Mouse (Mus musculus): ENCODE data around the gene Adora1. TPM values are rescaled to one million over a fixed set of nuclear protein-coding genes. Genes with fewer than 3 reads are reported as not detected.

The Adora1 gene
- polyA plus RNA-seq, 1 experiment, result 0.50 TPM

- no peak for TF ChIP-seq FLI1 (IDR thresholded peaks at IDR 0.05; ENCODE audit: low read length)
- no peak for TF ChIP-seq GATA1 (IDR thresholded peaks at IDR 0.05; ENCODE audit: borderline replicate concordance, low read length)
- Histone ChIP-seq H3K4me3 (replicated peaks) (no peak overlapping the region), H3K4me1 (peaks cover 19% of the 10 kb centered on the region), H3K9me3 (no peaks in the 10 kb centered on the region), H3K27me3 (replicated peaks) (peaks cover 77% of the 10 kb centered on the region), H3K36me3 (replicated peaks; ENCODE audit: low read length) (no peaks in the 10 kb centered on the region)
These were observed 4.0 kb downstream of the Adora1 start for GRCm38 (mm10) chr1:134231270-134231669.

DNA sequence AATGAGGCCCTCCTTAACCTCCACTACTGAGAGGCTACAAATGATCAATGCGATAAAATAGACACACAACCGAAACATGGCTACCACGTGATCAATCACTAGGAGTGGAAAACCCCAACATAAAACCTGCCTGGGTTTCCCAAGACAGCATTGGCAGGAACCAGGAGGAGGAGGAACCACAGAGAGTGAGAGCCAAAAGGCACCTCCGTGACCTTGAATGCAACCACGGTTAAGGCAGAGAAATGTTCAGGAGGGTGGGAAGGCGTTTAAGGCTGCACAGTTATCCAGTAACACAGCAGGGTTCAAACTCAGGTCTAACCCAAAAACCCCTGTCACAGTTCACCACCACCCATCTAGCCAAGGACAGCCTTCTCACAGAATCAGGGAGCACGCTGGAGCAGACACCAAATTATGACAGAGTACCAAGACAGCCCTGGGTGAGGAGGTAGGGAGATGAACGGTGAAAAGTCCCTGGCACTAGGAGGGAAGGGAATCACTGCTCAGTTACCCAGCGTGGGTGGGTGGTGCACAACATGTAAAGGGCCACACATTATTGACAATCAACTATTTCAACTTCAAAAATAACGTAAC lies 4.5 kb downstream of the Adora1 start:
- no peaks in the 10 kb centered on the region for H3K9me3 ChIP-seq
- no peak for TF ChIP-seq GATA1 (IDR thresholded peaks at IDR 0.05; ENCODE audit: borderline replicate concordance, low read length)
- TF ChIP-seq FLI1 (IDR thresholded peaks at IDR 0.05; ENCODE audit: low read length), result no peak
- H3K36me3 ChIP-seq (replicated peaks; ENCODE audit: low read length), result no peaks in the 10 kb centered on the region
- H3K4me1 ChIP-seq, result peaks cover 13% of the 10 kb centered on the region; the same call in 1 of the 2 replicates
- no peak overlapping the region for H3K4me3 ChIP-seq (replicated peaks)
- peaks cover 77% of the 10 kb centered on the region for H3K27me3 ChIP-seq (replicated peaks)

GRCm38 (mm10) chr1:134229806-134230575 lies 5.2 kb downstream of the Adora1 start:
- Histone ChIP-seq H3K27me3 (replicated peaks) (peaks cover 77% of the 10 kb centered on the region), H3K9me3 (no peaks in the 10 kb centered on the region), H3K36me3 (replicated peaks; ENCODE audit: low read length) (no peaks in the 10 kb centered on the region), H3K4me3 (replicated peaks) (no peak overlapping the region), H3K4me1 (peaks cover 6% of the 10 kb centered on the region; the same call in 1 of the 2 replicates)
- TF ChIP-seq GATA1 (IDR thresholded peaks at IDR 0.05; ENCODE audit: borderline replicate concordance, low read length) (no peak), FLI1 (IDR thresholded peaks at IDR 0.05; ENCODE audit: low read length) (no peak)

- TF ChIP-seq FLI1 (IDR thresholded peaks at IDR 0.05; ENCODE audit: low read length) (no peak), GATA1 (IDR thresholded peaks at IDR 0.05; ENCODE audit: borderline replicate concordance, low read length) (no peak)
- Histone ChIP-seq H3K36me3 (replicated peaks; ENCODE audit: low read length) (no peaks in the 10 kb centered on the region), H3K27me3 (replicated peaks) (peaks cover 73% of the 10 kb centered on the region), H3K9me3 (no peaks in the 10 kb centered on the region), H3K4me1 (peaks cover 13% of the 10 kb centered on the region), H3K4me3 (replicated peaks) (no peak overlapping the region)
These were observed 8.5 kb downstream of the Adora1 start for GRCm38 (mm10) chr1:134226739-134227138.

GRCm38 (mm10) chr1:134225375-134225774 lies 9.9 kb downstream of the Adora1 start:
- no peak for TF ChIP-seq FLI1 (IDR thresholded peaks at IDR 0.05; ENCODE audit: low read length)
- TF ChIP-seq GATA1 (IDR thresholded peaks at IDR 0.05; ENCODE audit: borderline replicate concordance, low read length), result no peak
- peaks cover 60% of the 10 kb centered on the region for H3K27me3 ChIP-seq (replicated peaks)
- H3K9me3 ChIP-seq, result no peaks in the 10 kb centered on the region
- H3K4me1 ChIP-seq, result peaks cover 27% of the 10 kb centered on the region
- H3K36me3 ChIP-seq (replicated peaks; ENCODE audit: low read length), result no peaks in the 10 kb centered on the region
- H3K4me3 ChIP-seq (replicated peaks), result no peak overlapping the region

- no peak for TF ChIP-seq GATA1 (IDR thresholded peaks at IDR 0.05; ENCODE audit: borderline replicate concordance, low read length)
- no peak for TF ChIP-seq FLI1 (IDR thresholded peaks at IDR 0.05; ENCODE audit: low read length)
- Histone ChIP-seq H3K27me3 (replicated peaks) (peaks cover 56% of the 10 kb centered on the region), H3K9me3 (no peaks in the 10 kb centered on the region), H3K36me3 (replicated peaks; ENCODE audit: low read length) (no peaks in the 10 kb centered on the region), H3K4me3 (replicated peaks) (no peak overlapping the region), H3K4me1 (peaks cover 27% of the 10 kb centered on the region)
These were observed 10.5 kb downstream of the Adora1 start for GRCm38 (mm10) chr1:134224649-134225227.

DNA sequence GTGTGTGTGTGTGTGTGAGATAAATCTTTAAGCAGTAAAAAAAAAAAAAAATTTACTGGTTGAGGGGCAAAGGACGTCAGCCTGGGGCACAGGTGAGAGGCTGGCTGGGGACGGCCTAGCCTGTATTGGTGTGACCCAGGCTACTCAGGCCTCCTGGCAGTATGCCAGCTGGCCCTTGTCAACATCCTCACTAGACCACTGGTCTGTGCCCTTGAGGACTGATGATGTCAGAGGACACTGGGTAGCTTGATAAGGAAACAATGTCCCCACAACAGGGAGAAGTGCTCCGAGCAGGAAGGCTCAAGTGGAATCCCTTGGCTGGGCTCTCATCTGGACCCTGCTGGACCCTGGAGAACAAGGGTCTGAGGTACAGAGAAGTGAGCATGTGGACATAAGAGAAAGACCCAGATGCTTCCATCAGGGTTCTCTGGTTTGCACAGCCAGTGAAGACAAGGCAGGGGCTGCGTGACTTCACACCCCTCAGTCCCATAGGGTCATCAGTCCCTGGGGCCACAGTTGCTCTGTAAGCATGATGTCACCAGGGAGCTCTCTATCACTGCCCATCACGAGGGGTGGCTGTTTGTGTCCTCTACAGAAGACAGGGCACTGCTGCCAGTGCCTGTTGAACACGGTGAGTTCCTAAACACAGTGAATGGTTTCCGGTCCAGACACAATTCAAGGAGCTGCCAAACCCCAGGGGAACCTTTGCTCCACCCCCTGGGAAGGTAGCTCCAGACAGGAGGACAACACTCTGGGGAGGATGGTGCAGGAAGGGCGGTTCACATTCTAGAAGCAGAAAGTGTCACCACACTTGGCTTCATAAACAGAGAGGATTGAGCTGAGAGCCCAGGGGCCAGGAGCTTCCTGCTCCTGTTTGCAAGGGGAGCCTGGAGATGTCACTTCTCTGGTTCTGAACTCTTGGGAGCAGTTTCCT lies 12.8 kb downstream of the Adora1 start:
- peaks cover 71% of the 10 kb centered on the region for H3K27me3 ChIP-seq (replicated peaks)

DNA sequence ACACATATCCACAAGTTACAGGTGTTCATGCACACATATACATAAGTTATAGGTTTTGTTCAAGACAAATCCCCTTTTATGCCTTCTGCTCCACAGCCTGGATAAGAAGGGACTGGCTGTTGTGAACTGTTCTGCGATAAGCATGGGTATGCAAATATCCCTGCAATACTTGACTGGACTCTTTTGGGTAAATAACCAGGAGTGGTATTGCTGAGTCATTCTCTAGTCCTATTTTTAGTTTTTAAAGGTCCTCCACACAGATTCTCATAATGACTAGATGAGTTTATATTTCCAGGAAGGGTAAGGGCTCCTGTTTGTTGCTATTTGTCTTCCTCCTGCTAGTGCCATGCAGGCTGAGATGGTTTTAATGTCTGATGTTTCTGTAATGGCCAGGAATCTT lies 14.1 kb downstream of the Adora1 start:
- H3K27me3 ChIP-seq (replicated peaks), result peaks cover 69% of the 10 kb centered on the region
- H3K36me3 ChIP-seq (replicated peaks; ENCODE audit: low read length), result no peaks in the 10 kb centered on the region
- H3K9me3 ChIP-seq, result no peaks in the 10 kb centered on the region
- TF ChIP-seq GATA1 (IDR thresholded peaks at IDR 0.05; ENCODE audit: borderline replicate concordance, low read length) (no peak), FLI1 (IDR thresholded peaks at IDR 0.05; ENCODE audit: low read length) (no peak)
- no peak overlapping the region for H3K4me3 ChIP-seq (replicated peaks)
- H3K4me1 ChIP-seq, result peaks cover 27% of the 10 kb centered on the region

More for the DNA sequence above, 12.8 kb downstream of the Adora1 start:
- Histone ChIP-seq H3K36me3 (replicated peaks; ENCODE audit: low read length) (no peaks in the 10 kb centered on the region), H3K4me1 (peaks cover 27% of the 10 kb centered on the region), H3K4me3 (replicated peaks) (peak overlapping the region; percentile 20), H3K9me3 (no peaks in the 10 kb centered on the region)
- TF ChIP-seq GATA1 (IDR thresholded peaks at IDR 0.05; ENCODE audit: borderline replicate concordance, low read length) (no peak), FLI1 (IDR thresholded peaks at IDR 0.05; ENCODE audit: low read length) (no peak)

GRCm38 (mm10) chr1:134219608-134220007 lies 15.6 kb downstream of the Adora1 start:
- Histone ChIP-seq H3K4me1 (peaks cover 27% of the 10 kb centered on the region), H3K4me3 (replicated peaks) (no peak overlapping the region), H3K27me3 (replicated peaks) (peaks cover 65% of the 10 kb centered on the region), H3K36me3 (replicated peaks; ENCODE audit: low read length) (no peaks in the 10 kb centered on the region), H3K9me3 (no peaks in the 10 kb centered on the region)
- TF ChIP-seq FLI1 (IDR thresholded peaks at IDR 0.05; ENCODE audit: low read length), result no peak
- TF ChIP-seq GATA1 (IDR thresholded peaks at IDR 0.05; ENCODE audit: borderline replicate concordance, low read length), result no peak
